In genomic region chr11:69662213-69662966, GRCm38 (mm10) we compare ENCODE assay signal across 7 mouse cellular contexts. TPM values are rescaled to one million over a fixed set of nuclear protein-coding genes. Genes with fewer than 3 reads are reported as not detected.
DNase-seq lines count a peak whose midpoint lies in the region; ATAC-seq and TF ChIP-seq lines count a peak whose summit lies in the region.

Mpdu1 (minus strand) TSS chr11:69662642.

- H3K4me3 ChIP-seq in intestine, postnatal 0 days (ENCODE audit: low read depth, low read length) = peak within 1 kb of the TSS; percentile 50
- peak within 1 kb of the TSS; percentile 57 for H3K4me3 ChIP-seq in midbrain, embryonic 12.5 days
- peak within 1 kb of the TSS; percentile 72 for H3K4me3 ChIP-seq in small intestine, adult 2 months (ENCODE audit: low read depth, low read length)

- peak; percentile 95 for TF ChIP-seq POLR2A in small intestine, adult 2 months (IDR thresholded peaks at IDR 0.05; ENCODE audit: low read depth, low read length)

- H3K4me1 ChIP-seq in intestine, postnatal 0 days (replicated peaks; ENCODE audit: control insufficient read depth, insufficient read depth, low read length) = 0 out of 2 replicates have a peak, but pooled peaks cover 8% of the 10 kb centered on the region
- peaks cover 12% of the 10 kb centered on the region for H3K4me1 ChIP-seq in midbrain, embryonic 12.5 days
- H3K4me1 ChIP-seq in small intestine, adult 2 months (ENCODE audit: control insufficient read depth, insufficient read depth, insufficient read length, low read length) = peaks cover 7% of the 10 kb centered on the region

- H3K9me3 ChIP-seq in intestine, postnatal 0 days (ENCODE audit: control insufficient read depth) = no peaks in the 10 kb centered on the region
- H3K9me3 ChIP-seq in midbrain, embryonic 12.5 days = no peaks in the 10 kb centered on the region

- no peaks in the 10 kb centered on the region for H3K27me3 ChIP-seq in intestine, postnatal 0 days (replicated peaks; ENCODE audit: control insufficient read depth, insufficient read depth, low read length)
- H3K27me3 ChIP-seq in midbrain, embryonic 12.5 days = no peaks in the 10 kb centered on the region
- no peaks in the 10 kb centered on the region for H3K27me3 ChIP-seq in small intestine, adult 2 months (ENCODE audit: control insufficient read depth, insufficient read depth, low read length)

- peak; percentile 72 for TF ChIP-seq CTCF in intestine, postnatal 0 days (IDR thresholded peaks at IDR 0.05; ENCODE audit: low read depth)
- no peak for TF ChIP-seq CTCF in small intestine, adult 2 months (IDR thresholded peaks at IDR 0.05; ENCODE audit: extremely low read depth, insufficient read length, insufficient replicate concordance, low read depth, low read length)

- H3K36me3 ChIP-seq in intestine, postnatal 0 days (ENCODE audit: control insufficient read depth, insufficient read depth) = peaks cover 52% of the 10 kb centered on the region
- peaks cover 62% of the 10 kb centered on the region for H3K36me3 ChIP-seq in midbrain, embryonic 12.5 days
- peaks cover 18% of the 10 kb centered on the region for H3K36me3 ChIP-seq in small intestine, adult 2 months (ENCODE audit: control insufficient read depth, insufficient read depth, low read length)

- H3K27ac ChIP-seq in intestine, postnatal 0 days (ENCODE audit: low read depth, low read length) = peak within 1 kb of the TSS; percentile 93
- peak within 1 kb of the TSS; percentile 97 for H3K27ac ChIP-seq in midbrain, embryonic 12.5 days (replicated peaks)
- H3K27ac ChIP-seq in small intestine, adult 2 months (ENCODE audit: insufficient read depth, low read depth, low read length) = peak within 1 kb of the TSS; percentile 98

- WGBS in intestine, postnatal 0 days = under 1% methylated on average over 48 of the region's 48 CpGs
- WGBS in midbrain, embryonic 12.5 days = under 1% methylated on average over 48 of the region's 48 CpGs
- under 1% methylated on average over 48 of the region's 48 CpGs for WGBS in small intestine, adult 2 months

- peak; percentile 96 for DNase-seq in adrenal gland, adult 8-10 months
- peak; percentile 95 for DNase-seq in embryo, embryonic 9.5 days (ENCODE audit: extremely low spot score)
- no peak for DNase-seq in gonadal fat pad, adult 2 months (ENCODE audit: low read depth)
- peak; percentile 97 for DNase-seq in left cerebral cortex, postnatal 4 days

- intact Hi-C loops in left cerebral cortex, postnatal 4 days (cut with DNase I) = no loop called here

- peak; percentile 93 for ATAC-seq in intestine, postnatal 0 days
- ATAC-seq in midbrain, embryonic 12.5 days (ENCODE audit: low FRiP score, low read depth) = peak; percentile 95

- peak within 1 kb of the TSS; percentile 64 for H3K4me2 ChIP-seq in intestine, postnatal 0 days (replicated peaks; ENCODE audit: low read depth)
- peak within 1 kb of the TSS; percentile 61 for H3K4me2 ChIP-seq in midbrain, embryonic 12.5 days (replicated peaks)

- peak within 1 kb of the TSS; percentile 63 for H3K9ac ChIP-seq in intestine, postnatal 0 days (ENCODE audit: low read depth, low read length)
- peak within 1 kb of the TSS; percentile 63 for H3K9ac ChIP-seq in midbrain, embryonic 12.5 days (replicated peaks)

RNA-seq across cellular contexts. Expression of gene Mpdu1, which starts in this region (rescaled TPM):
- 100 to 1,000 TPM; 107 to 123 (median 113) TPM for total RNA-seq in adrenal gland, adult 8-10 months (2022)
- 118 and 159 TPM in 2 replicates for polyA plus RNA-seq in gonadal fat pad, adult 2 months (2012; rRNA removed)
- 95.7 and 96.6 TPM in 2 replicates for polyA plus RNA-seq in intestine, postnatal 0 days (2015; fragmentation: Nextera tagmentation; extraction: Ambion mirVana)
- 10 to 100 TPM; 83.6 to 85.3 TPM for total RNA-seq in left cerebral cortex, postnatal 4 days (2021)
- 79.4 and 79.9 TPM in 2 replicates for polyA plus RNA-seq in midbrain, embryonic 12.5 days (2016; fragmentation: Nextera tagmentation; extraction: Ambion mirVana)
- 79.7 and 135 TPM in 2 replicates for polyA plus RNA-seq in small intestine, adult 2 months (2012; rRNA removed)
